Mouse (Mus musculus): ENCODE results near the gene Gm11549.

DNA sequence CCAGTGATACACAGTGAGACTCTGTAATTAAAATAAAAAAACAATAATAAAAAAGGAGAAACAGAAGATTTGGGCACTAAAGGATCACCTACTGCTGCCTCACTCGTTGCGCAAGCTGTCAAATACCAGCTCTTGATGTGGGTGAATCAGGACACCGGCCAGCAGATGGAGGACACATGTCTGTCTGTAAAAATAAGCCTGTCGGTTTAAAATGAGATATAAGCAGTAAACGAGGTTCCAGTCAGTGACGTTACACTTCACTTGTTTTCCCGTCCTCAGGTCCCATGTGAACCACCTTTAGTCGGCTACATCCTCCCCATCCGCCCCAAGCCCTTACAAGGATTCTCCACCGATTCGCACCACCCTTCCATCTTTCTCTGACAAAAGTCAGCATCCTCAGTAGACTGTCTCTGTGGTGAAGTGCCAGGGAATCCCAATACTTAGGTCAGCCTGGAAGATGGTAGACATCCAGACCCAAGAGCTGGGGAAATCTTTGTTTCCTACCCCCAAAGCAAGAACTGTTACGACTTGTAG, 30.3 kb upstream of the Gm11549 start:
- TF ChIP-seq POLR2A (IDR thresholded peaks at IDR 0.05; ENCODE audit: low read depth, low read length), result no peak
- TF ChIP-seq EP300 (IDR thresholded peaks at IDR 0.05; ENCODE audit: low read length), result no peak
- no peak for TF ChIP-seq CTCF (conservative IDR thresholded peaks at IDR 0.05 in 1 of 2, IDR thresholded peaks at IDR 0.05 in 1 of 2; ENCODE audit: low read depth in 2 of 2, low read length in 2 of 2)
- TF ChIP-seq RAD21 (IDR thresholded peaks at IDR 0.05; ENCODE audit: low read depth, low read length), result no peak
- no peak for TF ChIP-seq KAT2A (IDR thresholded peaks at IDR 0.05; ENCODE audit: insufficient replicate concordance, low read length)
- TF ChIP-seq JUND (conservative IDR thresholded peaks at IDR 0.05; ENCODE audit: low read depth, low read length), result no peak
- TF ChIP-seq SMC3 (IDR thresholded peaks at IDR 0.05; ENCODE audit: low read depth, low read length), result no peak
- no peak for TF ChIP-seq CHD2 (IDR thresholded peaks at IDR 0.05; ENCODE audit: low read length)
- no peak for TF ChIP-seq MAX (IDR thresholded peaks at IDR 0.05; ENCODE audit: low read length)
- no peak for TF ChIP-seq ETS1 (conservative IDR thresholded peaks at IDR 0.05; ENCODE audit: low read depth, low read length)
- no peak for TF ChIP-seq POLR2AphosphoS2 (IDR thresholded peaks at IDR 0.05; ENCODE audit: low read depth, low read length)
- no peak for TF ChIP-seq USF2 (conservative IDR thresholded peaks at IDR 0.05; ENCODE audit: low read depth, low read length)

All from CH12.LX (cell line).